ENCODE assay signal across 8 mouse cellular contexts in the genomic region with DNA sequence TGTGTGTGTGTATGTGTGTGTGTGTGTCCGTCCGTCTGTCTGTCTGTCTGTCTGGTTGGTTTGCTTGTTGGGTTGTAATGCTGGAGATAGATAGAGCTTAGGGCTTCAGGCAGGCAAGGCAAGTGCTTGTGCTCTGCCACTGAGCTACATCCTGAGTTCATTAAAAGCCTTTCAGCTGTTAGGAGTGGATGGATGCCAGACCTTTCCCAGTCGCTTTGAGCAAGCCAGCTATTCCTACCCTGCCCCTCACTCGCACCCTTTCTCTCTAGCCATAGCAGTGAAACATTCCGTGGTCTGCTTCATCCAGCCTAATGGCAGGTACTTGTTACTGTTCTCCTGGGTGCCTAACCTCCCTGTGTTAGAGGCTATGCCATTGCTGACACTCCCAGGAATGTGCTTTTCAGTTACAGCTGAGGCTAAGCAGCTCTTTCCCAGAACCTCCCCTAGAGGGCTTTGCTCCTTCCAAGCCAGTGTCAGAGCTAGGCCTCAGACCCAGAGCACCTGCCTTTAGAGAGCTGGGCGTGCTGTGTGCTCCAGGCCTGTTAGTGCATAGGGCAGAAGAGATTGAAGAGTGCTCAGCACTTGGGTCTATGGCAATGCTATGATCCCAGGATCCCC. TPM values are rescaled to one million over a fixed set of nuclear protein-coding genes. Genes with fewer than 3 reads are reported as not detected.
DNase-seq lines count a peak whose midpoint lies in the region; ATAC-seq lines count a peak whose summit lies in the region.

No protein-coding gene starts in this region.

- 74% methylated on average over 6 of the region's 6 CpGs for WGBS in embryonic facial prominence, embryonic 13.5 days
- 86% methylated on average over 6 of the region's 6 CpGs for WGBS in embryonic facial prominence, embryonic 10.5 days
- 79% methylated on average over 6 of the region's 6 CpGs for WGBS in neural tube, embryonic 15.5 days
- 57% methylated on average over 6 of the region's 6 CpGs for WGBS in limb, embryonic 15.5 days

- H3K4me3 ChIP-seq in embryonic facial prominence, embryonic 13.5 days, result no peak overlapping the region
- H3K4me3 ChIP-seq in embryonic facial prominence, embryonic 10.5 days, result no peak overlapping the region
- no peak overlapping the region for H3K4me3 ChIP-seq in neural tube, embryonic 15.5 days (replicated peaks)
- no peak overlapping the region for H3K4me3 ChIP-seq in limb, embryonic 15.5 days

- no peak for DNase-seq in embryonic facial prominence, embryonic 10.5 days (ENCODE audit: low spot score)
- DNase-seq in neural tube, embryonic 10.5 days (ENCODE audit: extremely low spot score, low spot score), result no peak
- peak; percentile 44 for DNase-seq in thymus, postnatal 25 days
- no peak for DNase-seq in layer of hippocampus, adult 9-10 months (ENCODE audit: low spot score)
- no peak for DNase-seq in right cerebral cortex, postnatal 4 days

- peaks cover 8% of the 10 kb centered on the region for H3K4me1 ChIP-seq in embryonic facial prominence, embryonic 13.5 days
- H3K4me1 ChIP-seq in embryonic facial prominence, embryonic 10.5 days, result no peaks in the 10 kb centered on the region
- peaks cover 13% of the 10 kb centered on the region; the same call in 1 of the 2 replicates for H3K4me1 ChIP-seq in neural tube, embryonic 15.5 days
- H3K4me1 ChIP-seq in limb, embryonic 15.5 days, result peaks cover 32% of the 10 kb centered on the region

- peak overlapping the region; percentile 22; the same call in 1 of the 2 replicates for H3K27ac ChIP-seq in embryonic facial prominence, embryonic 13.5 days
- H3K27ac ChIP-seq in embryonic facial prominence, embryonic 10.5 days (replicated peaks), result no peak overlapping the region
- peak overlapping the region; percentile 60; the same call in 1 of the 2 replicates for H3K27ac ChIP-seq in neural tube, embryonic 15.5 days (replicated peaks)
- H3K27ac ChIP-seq in limb, embryonic 15.5 days, result peak overlapping the region; percentile 57

- H3K9ac ChIP-seq in embryonic facial prominence, embryonic 13.5 days, result 0 out of 2 replicates have a peak overlapping the region, but pooled peaks have one; percentile 8
- no peak overlapping the region for H3K9ac ChIP-seq in neural tube, embryonic 15.5 days (replicated peaks)
- H3K9ac ChIP-seq in limb, embryonic 15.5 days, result no peak overlapping the region

- no peaks in the 10 kb centered on the region for H3K9me3 ChIP-seq in embryonic facial prominence, embryonic 13.5 days
- H3K9me3 ChIP-seq in embryonic facial prominence, embryonic 10.5 days, result no peaks in the 10 kb centered on the region
- H3K9me3 ChIP-seq in neural tube, embryonic 15.5 days (replicated peaks), result no peaks in the 10 kb centered on the region
- no peaks in the 10 kb centered on the region for H3K9me3 ChIP-seq in limb, embryonic 15.5 days

- no peak overlapping the region for H3K4me2 ChIP-seq in embryonic facial prominence, embryonic 13.5 days
- no peak overlapping the region for H3K4me2 ChIP-seq in neural tube, embryonic 15.5 days
- H3K4me2 ChIP-seq in limb, embryonic 15.5 days, result no peak overlapping the region

- H3K36me3 ChIP-seq in embryonic facial prominence, embryonic 13.5 days, result peaks cover 32% of the 10 kb centered on the region
- H3K36me3 ChIP-seq in embryonic facial prominence, embryonic 10.5 days (replicated peaks), result peaks cover 37% of the 10 kb centered on the region
- no peaks in the 10 kb centered on the region for H3K36me3 ChIP-seq in neural tube, embryonic 15.5 days
- peaks cover 28% of the 10 kb centered on the region for H3K36me3 ChIP-seq in limb, embryonic 15.5 days

- H3K27me3 ChIP-seq in embryonic facial prominence, embryonic 13.5 days, result no peaks in the 10 kb centered on the region
- no peaks in the 10 kb centered on the region for H3K27me3 ChIP-seq in embryonic facial prominence, embryonic 10.5 days (replicated peaks; ENCODE audit: low read depth, poor library complexity, severe bottlenecking)
- no peaks in the 10 kb centered on the region for H3K27me3 ChIP-seq in neural tube, embryonic 15.5 days (replicated peaks)
- no peaks in the 10 kb centered on the region for H3K27me3 ChIP-seq in limb, embryonic 15.5 days

- no peak for ATAC-seq in embryonic facial prominence, embryonic 13.5 days (ENCODE audit: insufficient number of reproducible peaks, insufficient read depth, low FRiP score, low TSS enrichment, low read depth)
- ATAC-seq in neural tube, embryonic 15.5 days (ENCODE audit: low FRiP score), result no peak
- ATAC-seq in limb, embryonic 15.5 days (ENCODE audit: insufficient number of reproducible peaks, low FRiP score, low TSS enrichment, low read depth), result peak; percentile 46; the same call in 1 of the 2 replicates

RNA-seq across cellular contexts. Expression of gene Slc35b1, which starts 18.1 kb away (rescaled TPM):
- polyA plus RNA-seq in embryonic facial prominence, embryonic 13.5 days (2015; fragmentation: Nextera tagmentation; extraction: Ambion mirVana), result 120 and 133 TPM in 2 replicates
- polyA plus RNA-seq in embryonic facial prominence, embryonic 10.5 days (2016; fragmentation: Nextera tagmentation; extraction: Ambion mirVana), result 116 and 122 TPM in 2 replicates
- 129 and 144 TPM in 2 replicates for polyA plus RNA-seq in neural tube, embryonic 15.5 days (2015; fragmentation: Nextera tagmentation; extraction: Ambion mirVana)
- polyA plus RNA-seq in limb, embryonic 15.5 days (2015; fragmentation: Nextera tagmentation; extraction: Ambion mirVana), result 95.0 and 102 TPM in 2 replicates

RNA-seq across cellular contexts. Expression of gene Fam117a, which starts 29.6 kb away (rescaled TPM):
- polyA plus RNA-seq in embryonic facial prominence, embryonic 13.5 days (2015; fragmentation: Nextera tagmentation; extraction: Ambion mirVana), result 13.3 and 17.4 TPM in 2 replicates
- 10.9 and 11.9 TPM in 2 replicates for polyA plus RNA-seq in embryonic facial prominence, embryonic 10.5 days (2016; fragmentation: Nextera tagmentation; extraction: Ambion mirVana)
- polyA plus RNA-seq in neural tube, embryonic 15.5 days (2015; fragmentation: Nextera tagmentation; extraction: Ambion mirVana), result 2.4 and 4.3 TPM in 2 replicates
- polyA plus RNA-seq in limb, embryonic 15.5 days (2015; fragmentation: Nextera tagmentation; extraction: Ambion mirVana), result 13.8 and 14.6 TPM in 2 replicates

RNA-seq across cellular contexts. Expression of gene Spop, which starts 47.5 kb away (rescaled TPM):
- 147 and 185 TPM in 2 replicates for polyA plus RNA-seq in embryonic facial prominence, embryonic 13.5 days (2015; fragmentation: Nextera tagmentation; extraction: Ambion mirVana)
- polyA plus RNA-seq in embryonic facial prominence, embryonic 10.5 days (2016; fragmentation: Nextera tagmentation; extraction: Ambion mirVana), result 135 TPM in 2 replicates
- 224 and 233 TPM in 2 replicates for polyA plus RNA-seq in neural tube, embryonic 15.5 days (2015; fragmentation: Nextera tagmentation; extraction: Ambion mirVana)
- 168 and 181 TPM in 2 replicates for polyA plus RNA-seq in limb, embryonic 15.5 days (2015; fragmentation: Nextera tagmentation; extraction: Ambion mirVana)

RNA-seq across cellular contexts. Expression of gene Kat7, which starts 56.3 kb away (rescaled TPM):
- polyA plus RNA-seq in embryonic facial prominence, embryonic 13.5 days (2015; fragmentation: Nextera tagmentation; extraction: Ambion mirVana), result 67.0 and 67.2 TPM in 2 replicates
- polyA plus RNA-seq in embryonic facial prominence, embryonic 10.5 days (2016; fragmentation: Nextera tagmentation; extraction: Ambion mirVana), result 84.2 and 96.8 TPM in 2 replicates
- polyA plus RNA-seq in neural tube, embryonic 15.5 days (2015; fragmentation: Nextera tagmentation; extraction: Ambion mirVana), result 56.8 and 63.6 TPM in 2 replicates
- 60.0 and 62.7 TPM in 2 replicates for polyA plus RNA-seq in limb, embryonic 15.5 days (2015; fragmentation: Nextera tagmentation; extraction: Ambion mirVana)
